Mouse (Mus musculus): ENCODE measurements around the gene Lrtm2.

DNA sequence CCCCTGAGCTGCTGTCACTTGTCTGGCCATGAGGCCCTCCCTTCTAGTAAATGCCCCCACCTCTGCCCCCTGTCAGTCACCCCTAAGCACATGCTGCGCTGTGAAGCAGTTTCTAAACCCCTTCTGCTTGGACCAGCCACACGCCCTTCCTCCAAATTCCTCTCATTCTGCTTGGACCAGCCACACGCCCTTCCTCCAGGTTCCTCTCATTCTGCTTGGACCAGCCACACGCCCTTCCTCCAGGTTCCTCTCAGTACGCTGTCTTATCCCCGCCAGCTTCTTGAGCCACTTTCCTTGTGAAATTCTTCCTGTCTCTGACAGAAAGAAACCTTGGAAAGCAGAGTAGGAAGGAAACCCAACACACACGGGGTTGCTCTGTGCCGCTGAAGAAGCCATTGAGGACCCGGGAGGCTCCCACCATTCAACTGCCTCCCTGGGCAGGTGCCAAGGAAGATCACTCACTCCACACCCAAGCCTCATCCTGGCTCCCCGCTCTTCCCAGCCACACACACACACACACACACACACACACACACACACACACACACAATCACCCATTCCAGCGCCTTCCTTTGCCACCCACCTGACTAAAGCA, 1.9 kb downstream of the Lrtm2 start:
- no peak for TF ChIP-seq POLR2A (IDR thresholded peaks at IDR 0.05; ENCODE audit: extremely low read depth, insufficient read depth, low read length)
- TF ChIP-seq CTCF (IDR thresholded peaks at IDR 0.05; ENCODE audit: low read depth, low read length), result no peak
